Mouse (Mus musculus): ENCODE results near the gene Ing1. TPM values are rescaled to one million over a fixed set of nuclear protein-coding genes. Genes with fewer than 3 reads are reported as not detected.
A peak's percentile ranks its signal among the peaks of the same experiment; 100 is the strongest.

Gene Ing1
- total RNA-seq (2012; rRNA removed): 34.7 and 37.9 TPM in 2 replicates

- Histone ChIP-seq H3K4me1 (ENCODE audit: control insufficient read depth in 2 of 2, insufficient read depth in 2 of 2, low read length in 2 of 2, poor library complexity in 1 of 2) (peaks cover 3 to 7% of the 10 kb centered on the region in 2 experiments; a peak in 1 of 4 replicates), H3K4me3 (ENCODE audit: insufficient read depth in 1 of 2, low read depth in 1 of 2, low read length in 2 of 2, poor library complexity in 1 of 2, severe bottlenecking in 1 of 2) (peak within 1 kb of the TSS; percentile 78 to 92), H3K9ac (ENCODE audit: insufficient read depth, low read depth, low read length, poor library complexity, severe bottlenecking) (peak within 1 kb of the TSS; percentile 86), H3K36me3 (ENCODE audit: control insufficient read depth, insufficient read depth, low read length, poor library complexity, severe bottlenecking) (no peaks in the 10 kb centered on the region), H3K27ac (ENCODE audit: insufficient read depth, low read depth, low read length, poor library complexity, severe bottlenecking) (peak within 1 kb of the TSS; percentile 92), H3K9me3 (ENCODE audit: control insufficient read depth, insufficient read depth, low read depth, low read length) (no peaks in the 10 kb centered on the region)
- peak; percentile 88 for DNase-seq (ENCODE audit: low read depth, low spot score)
- TF ChIP-seq ZC3H11A (IDR thresholded peaks at IDR 0.05; ENCODE audit: borderline replicate concordance, low read depth, low read length) (no peak), CHD2 (IDR thresholded peaks at IDR 0.05; ENCODE audit: low read depth, low read length) (peak; percentile 65; the same call in 1 of the 2 replicates)
- in situ Hi-C loops (cut with MboI; ENCODE audit: low sequenced_read_pairs in 2 of 2, unreplicated experiment in 2 of 2): loop anchor here in 1 of 2 experiments (10.0 kb wide), 1 partner anchor 150 kb away; the partner anchor contains the start of gene 1700016D06Rik
These were observed at the start of gene Ing1 for GRCm38 (mm10) chr8:11554799-11555719. Gene Ing1, plus strand, starts transcription at chr8:11555571.

DNA sequence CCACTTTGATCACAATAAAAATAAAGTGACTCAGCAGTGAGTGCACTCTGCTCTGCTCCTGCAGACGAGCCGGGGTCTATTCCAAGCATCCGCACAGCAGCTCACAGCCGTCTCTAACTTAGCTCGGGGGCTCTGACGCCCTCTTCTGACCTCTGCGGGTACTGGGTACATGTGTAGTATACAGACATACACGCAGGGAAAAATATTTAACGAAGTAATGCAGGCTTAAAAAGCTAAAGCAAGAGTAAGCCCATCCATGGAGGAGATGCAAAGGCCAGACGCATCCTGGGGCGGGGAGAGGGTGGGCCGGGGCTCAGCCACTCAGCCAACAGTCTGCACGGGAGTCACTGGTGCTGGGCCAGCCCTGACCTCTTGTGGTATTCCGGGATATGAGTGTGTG, 49.3 kb upstream of the Ing1 start:
- no peak for DNase-seq (ENCODE audit: low read depth, low spot score)
- no peak for TF ChIP-seq CHD2 (IDR thresholded peaks at IDR 0.05; ENCODE audit: low read depth, low read length)
- TF ChIP-seq ZC3H11A (IDR thresholded peaks at IDR 0.05; ENCODE audit: borderline replicate concordance, low read depth, low read length): no peak
- TF ChIP-seq MAFK (IDR thresholded peaks at IDR 0.05; ENCODE audit: insufficient read depth, low read depth, low read length): no peak
- no peak for TF ChIP-seq HCFC1 (IDR thresholded peaks at IDR 0.05; ENCODE audit: borderline replicate concordance, insufficient read depth, low read length)
- TF ChIP-seq ZNF384 (IDR thresholded peaks at IDR 0.05; ENCODE audit: low read depth, low read length): no peak
- in situ Hi-C loops (cut with MboI; ENCODE audit: low sequenced_read_pairs in 2 of 2, unreplicated experiment in 2 of 2): no loop called here
- no peak overlapping the region for H3K27ac ChIP-seq (ENCODE audit: insufficient read depth, low read depth, low read length, poor library complexity, severe bottlenecking)
- no peak overlapping the region for H3K4me3 ChIP-seq (ENCODE audit: insufficient read depth in 1 of 2, low read depth in 1 of 2, low read length in 2 of 2, poor library complexity in 1 of 2, severe bottlenecking in 1 of 2)
- no peaks in the 10 kb centered on the region for H3K4me1 ChIP-seq (ENCODE audit: control insufficient read depth in 2 of 2, insufficient read depth in 2 of 2, low read length in 2 of 2, poor library complexity in 1 of 2)
- no peak overlapping the region for H3K9ac ChIP-seq (ENCODE audit: insufficient read depth, low read depth, low read length, poor library complexity, severe bottlenecking)
- H3K36me3 ChIP-seq (ENCODE audit: control insufficient read depth, insufficient read depth, low read length, poor library complexity, severe bottlenecking): peaks cover 54% of the 10 kb centered on the region
- no peaks in the 10 kb centered on the region for H3K9me3 ChIP-seq (ENCODE audit: control insufficient read depth, insufficient read depth, low read depth, low read length)

DNA sequence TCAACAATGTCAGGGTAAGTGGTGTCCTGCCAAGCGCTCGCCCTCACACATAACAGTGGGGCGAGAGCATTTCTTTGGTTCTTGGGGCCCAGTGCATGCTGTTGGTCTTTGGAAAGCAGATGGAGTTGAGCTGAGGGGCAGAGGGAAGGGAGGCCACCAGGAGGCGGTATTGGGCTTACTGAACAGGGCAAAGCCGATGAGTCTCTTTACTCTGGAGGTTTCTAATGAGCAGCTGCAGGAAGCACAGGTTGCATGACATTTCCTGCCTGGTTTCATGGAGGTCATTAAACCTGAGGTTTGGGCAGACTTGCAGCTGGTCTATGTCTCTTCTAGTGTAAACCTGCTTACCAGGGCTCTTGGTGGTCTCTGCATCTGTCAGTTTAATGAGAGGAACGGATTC, 48.6 kb upstream of the Ing1 start:
- H3K36me3 ChIP-seq (ENCODE audit: control insufficient read depth, insufficient read depth, low read length, poor library complexity, severe bottlenecking): peaks cover 59% of the 10 kb centered on the region
- no peak overlapping the region for H3K4me3 ChIP-seq (ENCODE audit: insufficient read depth in 1 of 2, low read depth in 1 of 2, low read length in 2 of 2, poor library complexity in 1 of 2, severe bottlenecking in 1 of 2)
- H3K9ac ChIP-seq (ENCODE audit: insufficient read depth, low read depth, low read length, poor library complexity, severe bottlenecking): no peak overlapping the region
- no peak overlapping the region for H3K27ac ChIP-seq (ENCODE audit: insufficient read depth, low read depth, low read length, poor library complexity, severe bottlenecking)
- TF ChIP-seq HCFC1 (IDR thresholded peaks at IDR 0.05; ENCODE audit: borderline replicate concordance, insufficient read depth, low read length) (no peak), ZNF384 (IDR thresholded peaks at IDR 0.05; ENCODE audit: low read depth, low read length) (no peak), MAFK (IDR thresholded peaks at IDR 0.05; ENCODE audit: insufficient read depth, low read depth, low read length) (no peak), ZC3H11A (IDR thresholded peaks at IDR 0.05; ENCODE audit: borderline replicate concordance, low read depth, low read length) (no peak), CHD2 (IDR thresholded peaks at IDR 0.05; ENCODE audit: low read depth, low read length) (no peak)
- no peaks in the 10 kb centered on the region for H3K9me3 ChIP-seq (ENCODE audit: control insufficient read depth, insufficient read depth, low read depth, low read length)
- in situ Hi-C loops (cut with MboI; ENCODE audit: low sequenced_read_pairs in 2 of 2, unreplicated experiment in 2 of 2): no loop called here
- DNase-seq (ENCODE audit: low read depth, low spot score): no peak
- H3K4me1 ChIP-seq (ENCODE audit: control insufficient read depth in 2 of 2, insufficient read depth in 2 of 2, low read length in 2 of 2, poor library complexity in 1 of 2): no peaks in the 10 kb centered on the region

DNA sequence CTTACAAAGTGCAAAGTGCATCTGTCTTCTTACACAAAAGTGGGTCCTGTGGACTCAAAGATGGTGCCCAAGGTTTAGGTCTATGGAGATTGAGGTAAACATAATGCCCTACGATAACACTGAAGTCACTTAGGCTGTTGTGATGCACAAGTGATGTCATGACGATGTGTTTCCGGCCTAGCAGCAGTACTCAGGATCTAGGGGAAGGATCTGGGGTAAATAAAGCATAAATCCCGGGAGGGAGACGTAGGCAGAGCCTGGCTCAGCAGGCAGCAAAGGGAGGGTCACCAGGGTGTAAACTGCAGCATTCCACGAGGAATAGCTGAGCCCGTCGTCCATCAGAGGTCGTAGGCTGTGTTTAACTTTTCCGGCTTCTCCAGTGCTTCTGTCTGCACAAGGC, 46.5 kb upstream of the Ing1 start:
- Histone ChIP-seq H3K27ac (ENCODE audit: insufficient read depth, low read depth, low read length, poor library complexity, severe bottlenecking) (no peak overlapping the region), H3K9ac (ENCODE audit: insufficient read depth, low read depth, low read length, poor library complexity, severe bottlenecking) (no peak overlapping the region), H3K4me1 (ENCODE audit: control insufficient read depth in 2 of 2, insufficient read depth in 2 of 2, low read length in 2 of 2, poor library complexity in 1 of 2) (peaks cover 0 to 3% of the 10 kb centered on the region in 2 experiments; a peak in 2 of 4 replicates), H3K36me3 (ENCODE audit: control insufficient read depth, insufficient read depth, low read length, poor library complexity, severe bottlenecking) (peaks cover 73% of the 10 kb centered on the region), H3K4me3 (ENCODE audit: insufficient read depth in 1 of 2, low read depth in 1 of 2, low read length in 2 of 2, poor library complexity in 1 of 2, severe bottlenecking in 1 of 2) (no peak overlapping the region), H3K9me3 (ENCODE audit: control insufficient read depth, insufficient read depth, low read depth, low read length) (no peaks in the 10 kb centered on the region)
- in situ Hi-C loops (cut with MboI; ENCODE audit: low sequenced_read_pairs in 2 of 2, unreplicated experiment in 2 of 2): no loop called here
- DNase-seq (ENCODE audit: low read depth, low spot score): no peak
- no peak for TF ChIP-seq HCFC1 (IDR thresholded peaks at IDR 0.05; ENCODE audit: borderline replicate concordance, insufficient read depth, low read length)
- no peak for TF ChIP-seq ZNF384 (IDR thresholded peaks at IDR 0.05; ENCODE audit: low read depth, low read length)
- no peak for TF ChIP-seq MAFK (IDR thresholded peaks at IDR 0.05; ENCODE audit: insufficient read depth, low read depth, low read length)
- TF ChIP-seq CHD2 (IDR thresholded peaks at IDR 0.05; ENCODE audit: low read depth, low read length): no peak
- TF ChIP-seq ZC3H11A (IDR thresholded peaks at IDR 0.05; ENCODE audit: borderline replicate concordance, low read depth, low read length): no peak
